Mouse (Mus musculus): Measurements from ENCODE around the gene Hba-a1.
A peak's percentile ranks its signal among the peaks of the same experiment; 100 is the strongest.
"Not testable (repeated sequence)": the region's sequence is repeated elsewhere in the genome, so short reads cannot be mapped to it uniquely, and the experiment has no call there.

Gene Hba-a1

DNA sequence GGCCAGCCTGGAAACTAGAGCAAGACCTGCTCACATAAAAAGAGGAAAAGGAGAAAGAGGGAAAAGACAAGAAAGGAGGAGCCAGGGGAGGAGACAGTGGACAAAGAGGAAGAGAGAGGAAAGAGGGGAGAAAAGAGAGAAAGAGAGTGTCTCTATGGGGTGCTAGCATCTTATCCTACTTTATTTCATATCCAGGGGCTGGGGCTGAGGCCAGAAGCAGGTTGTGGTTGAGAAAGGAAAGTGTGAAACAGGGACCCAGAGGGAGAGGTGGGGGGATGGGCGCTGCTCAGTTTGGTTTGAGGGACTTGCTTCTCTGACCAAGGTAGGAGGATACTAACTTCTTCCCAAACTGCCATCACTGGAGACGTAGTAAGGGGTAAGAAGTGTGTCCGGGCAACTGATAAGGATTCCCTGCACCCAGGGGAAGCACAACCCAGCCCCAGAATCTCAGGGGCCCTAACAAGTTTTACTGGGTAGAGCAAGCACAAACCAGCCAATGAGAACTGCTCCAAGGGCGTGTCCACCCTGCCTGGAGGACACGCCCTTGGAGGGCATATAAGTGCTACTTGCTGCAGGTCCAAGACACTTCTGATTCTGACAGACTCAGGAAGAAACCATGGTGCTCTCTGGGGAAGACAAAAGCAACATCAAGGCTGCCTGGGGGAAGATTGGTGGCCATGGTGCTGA lies at the start of gene Hba-a1:
Hba-a1 (plus strand) TSS at position 421 of the 687 bp plus-strand sequence.
- not testable (repeated sequence) for DNase-seq (ENCODE audit: low spot score)

- DNase-seq (ENCODE audit: low spot score) = no peak
These were observed 49.4 kb upstream of the Hba-a1 start for GRCm38 (mm10) chr11:32233895-32234294.

GRCm38 (mm10) chr11:32234816-32235485 lies 48.4 kb upstream of the Hba-a1 start:
- DNase-seq (ENCODE audit: low spot score) = no peak

DNA sequence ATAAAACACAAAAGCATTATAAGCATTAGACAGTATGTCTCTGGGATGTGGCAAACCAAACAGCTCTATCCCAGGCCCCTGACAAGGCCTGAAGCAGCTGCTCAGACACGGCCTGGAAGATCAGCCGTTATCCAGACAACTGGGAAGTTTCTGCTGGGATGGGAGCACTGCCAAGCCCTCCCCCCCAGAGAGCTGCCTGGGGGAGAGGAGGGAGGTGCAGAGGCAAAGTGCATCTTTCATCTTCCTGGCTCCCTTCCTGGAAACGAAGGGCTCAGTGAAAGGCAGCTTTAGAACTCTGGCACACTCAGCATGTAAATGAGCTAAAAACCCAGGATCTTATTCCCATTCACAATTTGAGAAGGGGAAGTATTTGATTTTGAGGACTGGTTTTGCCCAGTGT lies 47.7 kb upstream of the Hba-a1 start:
- no peak for DNase-seq (ENCODE audit: low spot score)

DNA sequence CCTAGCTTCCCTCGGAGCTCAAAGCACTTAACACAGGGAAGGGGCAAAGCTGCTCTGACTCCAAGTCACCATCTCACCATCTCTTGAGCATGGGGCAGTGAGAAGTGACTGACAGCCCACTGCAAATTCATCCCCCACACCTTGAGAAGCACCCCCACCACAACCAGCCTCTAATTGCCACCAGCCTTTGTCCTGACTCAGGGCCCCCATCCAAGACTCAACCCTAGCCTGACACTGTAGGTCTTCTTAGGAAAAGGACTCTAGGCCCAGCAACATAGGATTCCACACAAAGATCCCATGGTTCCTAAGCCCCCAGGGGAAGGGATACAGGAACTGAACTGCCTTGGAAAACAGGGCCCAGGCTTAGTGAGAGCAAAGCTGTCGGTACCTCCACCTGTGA lies 47.2 kb upstream of the Hba-a1 start:
- no peak for DNase-seq (ENCODE audit: low spot score)

DNA sequence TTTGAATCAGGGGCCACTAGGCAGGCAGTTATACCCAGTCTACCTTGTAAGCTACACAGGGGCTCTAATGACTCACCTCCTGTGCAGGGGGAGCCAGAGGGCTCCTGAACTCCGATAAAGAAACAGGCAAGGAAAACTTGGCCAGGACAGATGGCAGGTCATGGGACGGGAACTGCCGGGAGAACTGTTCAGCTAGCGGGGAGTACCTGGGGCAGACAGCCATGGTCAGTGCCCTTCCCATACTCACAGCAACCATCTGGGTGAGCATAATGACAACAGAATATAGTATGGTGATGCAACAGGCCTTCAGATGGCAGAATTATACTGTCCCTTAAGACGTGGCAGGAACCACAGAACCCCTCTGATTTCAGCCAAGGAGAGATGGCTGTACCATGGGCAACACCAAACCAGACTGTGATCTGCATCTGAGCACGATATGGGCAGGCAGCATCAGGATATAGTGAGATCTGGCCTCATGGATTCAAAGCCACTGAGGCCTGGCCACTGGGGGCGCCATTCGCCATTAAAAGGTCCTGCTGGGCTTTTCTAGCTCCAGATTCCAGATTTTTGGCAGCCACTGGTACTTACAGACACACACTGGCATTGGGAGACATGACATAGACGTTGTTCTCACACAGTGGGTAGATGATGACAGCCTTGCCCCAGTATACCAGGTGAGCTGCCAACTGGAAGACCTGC lies 46.5 kb upstream of the Hba-a1 start:
- DNase-seq (ENCODE audit: low spot score) = peak; percentile 77

GRCm38 (mm10) chr11:32237411-32237795 lies 45.9 kb upstream of the Hba-a1 start:
- no peak for DNase-seq (ENCODE audit: low spot score)

DNA sequence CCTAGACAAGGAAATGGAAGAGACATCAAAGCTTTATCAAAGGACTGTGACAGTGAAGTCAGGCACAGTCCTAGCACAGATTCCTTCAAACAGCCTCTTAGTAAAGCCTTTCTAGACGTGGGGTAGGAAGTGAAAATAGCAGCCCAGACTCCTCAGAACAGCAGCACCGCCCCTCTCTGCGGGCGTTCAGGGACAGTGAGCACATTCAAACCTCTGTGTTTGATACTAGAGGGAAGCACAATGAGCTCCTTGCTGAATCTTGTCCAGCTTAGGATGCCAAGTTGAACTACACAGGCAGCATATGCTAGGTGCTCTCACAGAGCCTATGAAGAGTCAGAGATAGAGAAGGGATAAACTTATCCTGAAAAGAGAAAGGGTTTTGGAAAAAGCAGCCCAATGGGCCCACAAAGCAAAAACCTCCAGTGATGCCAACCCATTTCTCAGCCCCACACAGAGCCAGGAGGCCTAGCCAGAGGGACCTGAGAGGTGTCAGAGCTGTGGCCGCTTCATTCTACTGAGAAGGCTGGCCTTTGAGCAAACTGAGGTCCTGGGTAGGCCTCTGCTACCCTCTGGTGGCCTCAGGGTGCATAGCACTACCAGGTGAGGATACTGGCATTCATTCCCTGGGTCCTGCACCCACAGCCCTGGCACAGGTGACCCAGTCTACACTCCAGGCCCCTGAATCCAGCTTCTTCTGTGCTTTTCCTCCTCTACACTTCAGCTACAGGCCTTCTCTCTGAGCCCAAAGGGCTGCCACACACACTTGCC lies 45.0 kb upstream of the Hba-a1 start:
- DNase-seq (ENCODE audit: low spot score) = peak; percentile 82

DNA sequence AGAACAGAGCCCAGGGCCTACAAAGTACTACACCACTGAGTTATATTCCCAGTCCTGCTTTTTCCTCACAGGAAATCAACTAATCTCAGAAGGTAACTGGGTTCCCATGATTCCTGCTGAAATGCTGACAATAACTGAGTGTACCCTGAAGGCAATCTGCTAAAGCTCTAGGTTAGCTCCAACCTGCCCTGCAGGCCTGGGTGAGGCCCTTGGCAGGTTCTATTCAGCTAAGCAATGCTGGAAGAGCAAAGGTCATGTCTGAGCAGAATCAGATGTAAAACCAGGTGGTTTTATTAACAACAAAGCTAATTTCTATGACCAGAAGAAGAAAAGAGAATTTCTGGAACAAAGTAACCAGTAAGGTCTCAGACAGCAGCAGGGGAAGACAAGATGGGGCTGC lies 41.9 kb upstream of the Hba-a1 start:
- no peak for DNase-seq (ENCODE audit: low spot score)

GRCm38 (mm10) chr11:32242209-32242608 lies 41.1 kb upstream of the Hba-a1 start:
- DNase-seq (ENCODE audit: low spot score) = no peak

- no peak for DNase-seq (ENCODE audit: low spot score)
These were observed 39.9 kb upstream of the Hba-a1 start for GRCm38 (mm10) chr11:32243205-32243955.

DNA sequence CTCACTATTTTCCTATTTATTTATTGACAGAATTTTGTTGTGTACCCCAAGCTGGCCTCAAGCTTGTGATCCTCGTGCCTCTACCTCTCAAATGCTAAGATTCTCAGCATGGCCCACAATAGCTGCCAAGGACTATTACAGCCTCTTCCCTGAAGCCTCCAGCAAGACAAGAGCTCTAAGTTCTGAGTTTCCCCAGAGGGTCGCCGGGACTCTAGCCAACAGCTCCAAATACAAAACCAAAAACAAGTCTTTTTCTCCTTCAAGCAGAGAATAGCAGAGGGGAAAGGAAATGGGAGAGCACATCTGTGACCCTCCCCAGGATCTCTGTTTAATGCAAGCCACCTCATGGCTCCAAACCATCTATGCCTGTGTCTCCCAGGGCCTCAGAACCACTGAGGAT lies 39.2 kb upstream of the Hba-a1 start:
- no peak for DNase-seq (ENCODE audit: low spot score)

- no peak for DNase-seq (ENCODE audit: low spot score)
These were observed 38.7 kb upstream of the Hba-a1 start for GRCm38 (mm10) chr11:32244617-32245016.

GRCm38 (mm10) chr11:32245614-32246013 lies 37.7 kb upstream of the Hba-a1 start:
- no peak for DNase-seq (ENCODE audit: low spot score)

DNA sequence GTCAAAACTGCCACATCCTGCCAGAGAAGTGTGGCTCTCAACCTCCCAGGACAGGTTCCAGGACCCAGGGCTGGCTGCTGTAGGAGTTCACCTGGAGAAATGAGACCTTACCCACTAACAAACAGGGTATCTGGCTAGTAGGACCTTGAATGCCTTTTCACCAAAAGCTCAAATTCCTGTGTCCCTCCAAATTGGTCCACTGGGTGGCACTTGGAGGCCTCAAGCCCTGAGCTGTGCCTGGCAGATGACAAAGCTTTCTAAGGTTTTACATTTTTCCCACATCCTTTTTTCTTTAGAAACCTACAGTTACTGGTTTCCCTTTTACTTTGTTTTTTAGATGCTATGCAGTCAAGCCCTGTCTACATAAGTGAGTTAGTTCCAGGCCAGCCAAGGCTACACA lies 36.2 kb upstream of the Hba-a1 start:
- DNase-seq (ENCODE audit: low spot score) = no peak

- DNase-seq (ENCODE audit: low spot score) = no peak
These were observed 35.0 kb upstream of the Hba-a1 start for GRCm38 (mm10) chr11:32248350-32248749.

DNA sequence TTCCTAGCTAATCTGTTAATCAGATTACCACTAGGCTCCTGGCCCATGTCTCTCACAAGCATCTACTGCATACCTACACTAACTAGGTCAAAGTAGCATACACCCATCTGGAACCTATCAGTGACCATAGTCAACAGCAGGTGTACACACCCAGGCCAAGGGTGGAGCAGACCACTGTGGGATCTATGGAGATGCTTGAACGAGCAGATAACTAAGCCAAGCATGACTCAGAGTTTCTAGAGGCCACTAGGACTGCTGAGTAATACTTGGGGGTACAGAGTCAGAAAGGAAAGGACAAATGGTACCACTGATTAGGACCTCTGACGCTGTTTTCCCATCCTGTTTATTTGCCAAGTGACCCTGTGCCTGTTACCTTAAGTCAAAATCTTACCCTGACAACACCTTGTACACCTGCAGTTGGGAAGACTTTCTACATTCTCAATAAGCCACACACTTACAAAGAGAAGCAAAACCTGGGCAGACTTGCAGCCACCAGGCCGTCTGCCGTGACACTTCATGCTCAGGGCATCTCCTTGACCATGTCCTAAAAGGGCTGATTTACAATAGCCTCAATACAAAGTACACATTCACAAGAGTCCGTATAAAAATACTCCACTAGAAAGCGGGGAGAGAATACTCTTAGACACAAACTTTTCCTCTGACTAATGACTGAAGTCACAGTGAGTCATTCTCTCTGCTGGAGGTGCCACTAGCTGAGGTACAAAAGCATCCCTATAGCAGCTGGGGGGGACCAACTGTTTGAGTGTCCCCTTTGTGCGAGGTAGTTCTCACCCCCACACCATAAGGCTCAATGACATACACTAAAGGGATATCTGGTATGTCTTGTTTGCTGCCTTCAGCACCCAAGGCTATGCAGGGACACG lies 32.2 kb upstream of the Hba-a1 start:
- no peak for DNase-seq (ENCODE audit: low spot score)

DNA sequence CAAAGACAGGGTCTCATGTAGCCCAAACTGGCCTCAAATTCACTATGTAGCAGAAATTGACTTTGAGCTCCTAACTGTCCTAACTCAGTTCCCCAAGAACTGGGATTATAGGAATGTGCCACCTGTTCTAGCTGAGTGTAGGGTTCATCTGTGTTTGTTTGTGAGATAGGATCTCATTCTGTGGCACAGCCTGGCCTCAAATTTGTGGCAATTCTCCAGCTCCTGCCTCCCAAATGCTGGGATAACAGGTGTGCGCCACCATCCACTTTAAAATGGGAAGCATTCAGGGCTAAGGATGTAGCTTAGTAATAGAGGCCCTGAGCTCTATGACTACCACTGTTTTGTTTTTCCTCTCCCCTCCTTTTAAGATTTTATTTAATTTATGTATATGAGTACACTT lies 30.2 kb upstream of the Hba-a1 start:
- DNase-seq (ENCODE audit: low spot score) = no peak

DNA sequence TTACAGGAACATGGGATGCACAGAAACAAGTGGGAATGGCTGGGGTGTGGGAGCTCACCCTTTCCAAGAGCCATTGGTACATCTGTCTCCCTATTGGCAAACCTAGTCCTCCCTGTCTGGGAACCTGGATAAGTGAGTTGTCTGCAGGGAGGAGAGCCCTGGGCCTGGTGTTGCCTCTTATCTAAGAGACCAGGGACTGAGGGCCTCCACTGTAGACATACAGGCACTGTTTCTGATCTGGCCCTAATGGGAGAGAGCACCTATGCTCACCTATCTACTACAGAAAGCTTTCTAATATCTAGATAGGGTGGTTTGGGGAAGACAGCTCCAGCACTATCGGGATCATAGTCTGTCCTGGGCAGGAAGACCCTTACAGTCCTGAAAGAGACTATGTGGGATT lies 27.2 kb upstream of the Hba-a1 start:
- no peak for DNase-seq (ENCODE audit: low spot score)

DNA sequence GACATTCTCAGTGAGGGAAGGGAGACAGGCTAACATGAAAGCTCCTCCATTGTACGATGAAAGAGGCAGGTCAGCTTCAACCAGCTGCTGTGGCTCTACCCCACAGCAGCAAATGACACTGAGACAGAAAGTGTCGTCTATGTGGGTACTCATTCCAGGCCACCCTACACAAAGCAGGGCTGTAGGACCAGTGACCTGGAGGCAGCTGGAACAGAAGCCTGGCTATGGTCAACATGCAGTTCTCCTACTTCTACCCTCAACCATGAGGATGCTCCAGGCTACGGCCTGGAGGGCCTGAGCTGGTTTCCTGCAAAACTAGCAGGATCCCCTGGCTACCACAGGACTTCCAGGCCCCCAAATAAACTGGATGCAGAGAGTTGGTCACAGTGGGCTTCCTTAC lies 26.7 kb upstream of the Hba-a1 start:
- DNase-seq (ENCODE audit: low spot score) = no peak

All from retina, embryonic 14.5 days (tissue).